Mouse (Mus musculus) thymus, postnatal 36 days (tissue): Measurements from ENCODE around the gene Fam78a.
A peak's percentile ranks its signal among the peaks of the same experiment; 100 is the strongest.

Source experiments
- DNase-seq, 2 experiments: peaks; one replicate each; pipeline ENCODE4 v3.0.0; 2022; ENCODE audit warnings: mixed read lengths in 2 of 2

Fam78a gene

GRCm38 (mm10) chr2:32038661-32039081 is 46.0 kb downstream of the Fam78a start:
- peak; percentile 40 to 57 for DNase-seq

GRCm38 (mm10) chr2:32037279-32037858 is 47.3 kb downstream of the Fam78a start:
- peak; percentile 45 to 70 for DNase-seq

GRCm38 (mm10) chr2:32034206-32034605 is 50.5 kb downstream of the Fam78a start:
- DNase-seq: peak; percentile 73 to 80

- peak in 1 of 2 experiments; percentile 38 for DNase-seq
Measured at GRCm38 (mm10) chr2:32033436-32033835, 51.2 kb downstream of the Fam78a start.

GRCm38 (mm10) chr2:32029636-32030035 is 55.0 kb downstream of the Fam78a start:
- DNase-seq: peak in 1 of 2 experiments; percentile 64

GRCm38 (mm10) chr2:32024372-32024771 is 60.3 kb downstream of the Fam78a start:
- DNase-seq: no peak

GRCm38 (mm10) chr2:32020229-32020628 is 64.4 kb downstream of the Fam78a start:
- DNase-seq: peak in 1 of 2 experiments; percentile 50

GRCm38 (mm10) chr2:32019704-32020103 is 65.0 kb downstream of the Fam78a start:
- no peak for DNase-seq

GRCm38 (mm10) chr2:32008716-32009115 is 75.9 kb downstream of the Fam78a start:
- DNase-seq: no peak

GRCm38 (mm10) chr2:32008311-32008710 is 76.3 kb downstream of the Fam78a start:
- DNase-seq: no peak
